Mouse (Mus musculus): ENCODE measurements around the gene Itgb2.

DNA sequence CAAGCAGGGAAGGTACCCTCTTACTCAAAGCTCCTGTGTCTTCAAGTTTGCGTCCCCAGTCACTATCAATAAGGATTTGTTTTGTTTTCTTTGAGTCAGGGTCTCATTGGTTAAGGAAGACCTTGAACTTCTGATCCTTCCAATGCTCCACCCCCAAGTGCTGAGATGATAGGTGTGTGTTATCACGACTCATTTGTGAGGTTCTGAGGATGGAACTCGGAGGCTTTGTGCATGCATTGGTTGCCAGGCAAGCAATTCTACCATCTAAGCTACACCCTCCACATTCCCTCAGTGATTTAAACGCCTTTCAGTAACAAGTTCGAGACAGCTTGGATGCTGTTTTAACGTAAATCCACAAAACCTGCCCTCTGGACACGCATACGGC, 51.0 kb downstream of the Itgb2 start:
- TF ChIP-seq CTCF (IDR thresholded peaks at IDR 0.05; ENCODE audit: low read depth) (no peak), EP300 (optimal IDR thresholded peaks at IDR 0.05) (no peak)
